Comparison of ENCODE assay signal across 20 mouse cellular contexts in genomic region chr4:125450602-125451321, GRCm38 (mm10). TPM values are rescaled to one million over a fixed set of nuclear protein-coding genes. Genes with fewer than 3 reads are reported as not detected.
DNase-seq lines count a peak whose midpoint lies in the region; ATAC-seq and TF ChIP-seq lines count a peak whose summit lies in the region.
"Had no signal": no experiment of that assay in that cellular context is flagged by ENCODE, and none has a peak within 500 bp of the region (broad histone marks: within the 10 kb centered on the region; RNA-seq: fewer than 3 reads in every experiment).

No protein-coding gene starts in this region.

- no peaks in the 10 kb centered on the region for H3K36me3 ChIP-seq in forebrain, embryonic 13.5 days (ENCODE audit: poor library complexity, severe bottlenecking)
- no peaks in the 10 kb centered on the region for H3K36me3 ChIP-seq in forebrain, embryonic 15.5 days
- H3K36me3 ChIP-seq in hindbrain, postnatal 0 days (ENCODE audit: insufficient read depth, low read length) = no peaks in the 10 kb centered on the region
- H3K36me3 ChIP-seq in midbrain, postnatal 0 days (ENCODE audit: insufficient read depth, low read length) = no peaks in the 10 kb centered on the region
- H3K36me3 ChIP-seq: embryonic facial prominence, embryonic 13.5 days; liver, embryonic 13.5 days had no signal

- H3K9me3 ChIP-seq in forebrain, embryonic 13.5 days (replicated peaks) = no peaks in the 10 kb centered on the region
- H3K9me3 ChIP-seq in forebrain, embryonic 15.5 days = no peaks in the 10 kb centered on the region
- H3K9me3 ChIP-seq in hindbrain, postnatal 0 days (ENCODE audit: low read length) = no peaks in the 10 kb centered on the region
- no peaks in the 10 kb centered on the region for H3K9me3 ChIP-seq in midbrain, postnatal 0 days (ENCODE audit: low read length)
- H3K9me3 ChIP-seq: embryonic facial prominence, embryonic 13.5 days; liver, embryonic 13.5 days had no signal

- TF ChIP-seq CTCF in hindbrain, postnatal 0 days (IDR thresholded peaks at IDR 0.05; ENCODE audit: low read depth) = no peak
- TF ChIP-seq CTCF in midbrain, postnatal 0 days (IDR thresholded peaks at IDR 0.05) = no peak

- H3K27ac ChIP-seq in forebrain, embryonic 13.5 days = peak overlapping the region; percentile 17; the same call in 1 of the 2 replicates
- H3K27ac ChIP-seq in forebrain, embryonic 15.5 days (replicated peaks) = no peak overlapping the region; the same call in 1 of the 2 replicates
- no peak overlapping the region for H3K27ac ChIP-seq in hindbrain, postnatal 0 days
- H3K27ac ChIP-seq in midbrain, postnatal 0 days (ENCODE audit: low read depth, low read length) = 0 out of 2 replicates have a peak overlapping the region, but pooled peaks have one; percentile 20
- H3K27ac ChIP-seq: embryonic facial prominence, embryonic 13.5 days; liver, embryonic 13.5 days had no signal

- WGBS in forebrain, embryonic 13.5 days = 57% methylated on average over 7 of the region's 7 CpGs
- WGBS in forebrain, embryonic 15.5 days = 52% methylated on average over 7 of the region's 7 CpGs
- 38% methylated on average over 7 of the region's 7 CpGs for WGBS in hindbrain, postnatal 0 days
- 34% methylated on average over 7 of the region's 7 CpGs for WGBS in midbrain, postnatal 0 days

- DNase-seq in embryo, embryonic 11.5 days (ENCODE audit: low read depth, low spot score) = peak; percentile 39
- DNase-seq in hindbrain, postnatal 0 days (ENCODE audit: low spot score) = peak; percentile 53
- peak; percentile 48 for DNase-seq in midbrain, postnatal 0 days (ENCODE audit: low spot score)
- DNase-seq in adrenal gland, adult 8-10 months = no peak
- DNase-seq in ovary, adult 18-20 months (ENCODE audit: low spot score) = no peak
- DNase-seq: adrenal gland, postnatal 25 days; cerebellum, adult 9-11 months; gastrocnemius, postnatal 14 days; heart, postnatal 36 days; kidney, postnatal 36 days; liver, embryonic 13.5 days had no signal

- peaks cover 15% of the 10 kb centered on the region for H3K27me3 ChIP-seq in forebrain, embryonic 13.5 days
- H3K27me3 ChIP-seq in forebrain, embryonic 15.5 days = 0 out of 2 replicates have a peak, but pooled peaks cover 3% of the 10 kb centered on the region
- no peaks in the 10 kb centered on the region for H3K27me3 ChIP-seq in hindbrain, postnatal 0 days (ENCODE audit: insufficient read depth, low read length)
- no peaks in the 10 kb centered on the region for H3K27me3 ChIP-seq in midbrain, postnatal 0 days (ENCODE audit: insufficient read depth, low read length)
- H3K27me3 ChIP-seq: embryonic facial prominence, embryonic 13.5 days; liver, embryonic 13.5 days had no signal

- H3K4me2 ChIP-seq in forebrain, embryonic 13.5 days = no peak overlapping the region
- no peak overlapping the region for H3K4me2 ChIP-seq in forebrain, embryonic 15.5 days (replicated peaks)
- no peak overlapping the region for H3K4me2 ChIP-seq in hindbrain, postnatal 0 days (ENCODE audit: low read depth, low read length)
- H3K4me2 ChIP-seq in midbrain, postnatal 0 days (ENCODE audit: low read depth, low read length, poor library complexity, severe bottlenecking) = no peak overlapping the region
- H3K4me2 ChIP-seq: embryonic facial prominence, embryonic 13.5 days; liver, embryonic 13.5 days had no signal

- ATAC-seq in forebrain, embryonic 13.5 days = no peak
- no peak for ATAC-seq in forebrain, embryonic 15.5 days (replicated peaks)
- no peak for ATAC-seq in hindbrain, postnatal 0 days
- ATAC-seq in midbrain, postnatal 0 days (ENCODE audit: low FRiP score) = no peak
- no peak for ATAC-seq in frontal cortex, adult (ENCODE audit: low TSS enrichment)
- ATAC-seq: intestine, postnatal 0 days had no signal

- H3K4me1 ChIP-seq in forebrain, embryonic 13.5 days = peaks cover 15% of the 10 kb centered on the region
- peaks cover 5% of the 10 kb centered on the region; the same call in 1 of the 2 replicates for H3K4me1 ChIP-seq in forebrain, embryonic 15.5 days
- H3K4me1 ChIP-seq in hindbrain, postnatal 0 days (ENCODE audit: insufficient read depth, low read length) = no peaks in the 10 kb centered on the region; the same call in 1 of the 2 replicates
- H3K4me1 ChIP-seq in midbrain, postnatal 0 days (ENCODE audit: insufficient read depth, low read length) = no peaks in the 10 kb centered on the region; the same call in 1 of the 2 replicates
- H3K4me1 ChIP-seq: embryonic facial prominence, embryonic 13.5 days; liver, embryonic 13.5 days had no signal

- no peak overlapping the region for H3K4me3 ChIP-seq in forebrain, embryonic 13.5 days
- no peak overlapping the region for H3K4me3 ChIP-seq in forebrain, embryonic 15.5 days
- no peak overlapping the region for H3K4me3 ChIP-seq in hindbrain, postnatal 0 days (ENCODE audit: low read length)
- H3K4me3 ChIP-seq in midbrain, postnatal 0 days (ENCODE audit: low read depth, low read length) = no peak overlapping the region
- H3K4me3 ChIP-seq: embryonic facial prominence, embryonic 13.5 days; liver, embryonic 13.5 days had no signal

- H3K9ac ChIP-seq in forebrain, embryonic 13.5 days = no peak overlapping the region
- H3K9ac ChIP-seq in forebrain, embryonic 15.5 days (replicated peaks) = no peak overlapping the region
- no peak overlapping the region for H3K9ac ChIP-seq in hindbrain, postnatal 0 days (replicated peaks; ENCODE audit: low read length)
- H3K9ac ChIP-seq in midbrain, postnatal 0 days (replicated peaks; ENCODE audit: low read length, poor library complexity, severe bottlenecking) = no peak overlapping the region
- H3K9ac ChIP-seq: embryonic facial prominence, embryonic 13.5 days; liver, embryonic 13.5 days had no signal

RNA-seq across cellular contexts. Expression of gene Grik3, which starts 39.7 kb away (rescaled TPM):
- polyA plus RNA-seq in forebrain, embryonic 13.5 days (2015; fragmentation: Nextera tagmentation; extraction: Ambion mirVana) = 4.7 and 4.9 TPM in 2 replicates
- 7.9 and 8.2 TPM in 2 replicates for polyA plus RNA-seq in forebrain, embryonic 15.5 days (2015; fragmentation: Nextera tagmentation; extraction: Ambion mirVana)
- total RNA-seq in hindbrain, postnatal 0 days (2014; rRNA removed) = 30.1 and 32.0 TPM in 2 replicates
- 4.2 TPM in 2 replicates for polyA plus RNA-seq in hindbrain, postnatal 0 days (2015; fragmentation: Nextera tagmentation; extraction: Ambion mirVana)
- 22.7 and 24.6 TPM in 2 replicates for total RNA-seq in midbrain, postnatal 0 days (2014; rRNA removed)
- 2.5 and 3.3 TPM in 2 replicates for polyA plus RNA-seq in midbrain, postnatal 0 days (2015; fragmentation: Nextera tagmentation; extraction: Ambion mirVana)
- under 1 TPM; 0.52 to 0.64 (median 0.60) TPM for total RNA-seq in adrenal gland, adult 8-10 months (2022)
- total RNA-seq: megakaryocyte-erythroid progenitor cell, adult 5-6 weeks; neutrophil, adult 5-6 weeks had no signal
- polyA plus RNA-seq: limb, embryonic 11.5 days; lung, embryonic 16.5 days had no signal

Comparison
In these comparisons a context has a peak if more than half of its experiments do, and no peak if none do; other contexts are left out.
1. H3K27ac ChIP-seq: peak in forebrain, embryonic 13.5 days (single experiment) and midbrain, postnatal 0 days (single experiment); none in forebrain, embryonic 15.5 days (single experiment) and hindbrain, postnatal 0 days (single experiment).
2. DNase-seq: peak in embryo, embryonic 11.5 days (single experiment), hindbrain, postnatal 0 days (single experiment) and midbrain, postnatal 0 days (single experiment); none in adrenal gland, adult 8-10 months (single experiment) and ovary, adult 18-20 months (single experiment).